8 mouse cellular contexts compared by ENCODE assay signal in genomic region chr17:25717691-25718090, GRCm38 (mm10). TPM values are rescaled to one million over a fixed set of nuclear protein-coding genes. Genes with fewer than 3 reads are reported as not detected.
A peak's percentile ranks its signal among the peaks of the same experiment; 100 is the strongest.
DNase-seq lines count a peak whose midpoint lies in the region; ATAC-seq and TF ChIP-seq lines count a peak whose summit lies in the region.

No protein-coding gene starts in this region.

- no peak for TF ChIP-seq EP300 in lung, postnatal 0 days (IDR thresholded peaks at IDR 0.05)
- TF ChIP-seq EP300 in stomach, postnatal 0 days (optimal IDR thresholded peaks at IDR 0.05): no peak

- H3K36me3 ChIP-seq in lung, postnatal 0 days (ENCODE audit: insufficient read depth, low read length): no peaks in the 10 kb centered on the region
- peaks cover 45% of the 10 kb centered on the region for H3K36me3 ChIP-seq in liver, embryonic 12.5 days
- peaks cover 4% of the 10 kb centered on the region; the same call in 1 of the 2 replicates for H3K36me3 ChIP-seq in stomach, postnatal 0 days (ENCODE audit: control insufficient read depth, insufficient read depth, low read length)

- no peak for ATAC-seq in lung, postnatal 0 days
- no peak for ATAC-seq in liver, embryonic 12.5 days
- no peak for ATAC-seq in stomach, postnatal 0 days (ENCODE audit: low FRiP score, low TSS enrichment)

- peak; percentile 7 for DNase-seq in embryo, embryonic 10.5 days (ENCODE audit: low spot score)
- no peak for DNase-seq in embryo, embryonic 10 days (ENCODE audit: low spot score)
- no peak for DNase-seq in lung, postnatal 0 days (ENCODE audit: low spot score)
- DNase-seq in lung, adult 2 months: no peak
- DNase-seq in stomach, postnatal 0 days (ENCODE audit: low spot score): no peak
- no peak for DNase-seq in cerebellum, postnatal 10 days
- DNase-seq in right cerebral cortex, adult 18-20 months: no peak

- no peaks in the 10 kb centered on the region for H3K4me1 ChIP-seq in lung, postnatal 0 days (ENCODE audit: insufficient read depth, low read depth, low read length)
- H3K4me1 ChIP-seq in lung, adult 2 months (ENCODE audit: control insufficient read depth, insufficient read depth, low read length): no peaks in the 10 kb centered on the region
- peaks cover 25% of the 10 kb centered on the region for H3K4me1 ChIP-seq in liver, embryonic 12.5 days
- no peaks in the 10 kb centered on the region for H3K4me1 ChIP-seq in stomach, postnatal 0 days (replicated peaks; ENCODE audit: control insufficient read depth, insufficient read depth)

- 8% methylated on average over 6 of the region's 6 CpGs for WGBS in lung, postnatal 0 days
- 12% methylated on average over 6 of the region's 6 CpGs for WGBS in lung, adult 2 months
- WGBS in liver, embryonic 12.5 days (ENCODE audit: insufficient replicate concordance): 14% methylated on average over 6 of the region's 6 CpGs
- WGBS in stomach, postnatal 0 days: 11% methylated on average over 6 of the region's 6 CpGs

- 0 out of 2 replicates have a peak, but pooled peaks cover 3% of the 10 kb centered on the region for H3K27me3 ChIP-seq in lung, postnatal 0 days (replicated peaks; ENCODE audit: insufficient read depth, low read length)
- peaks cover 51% of the 10 kb centered on the region for H3K27me3 ChIP-seq in liver, embryonic 12.5 days (replicated peaks)
- no peaks in the 10 kb centered on the region for H3K27me3 ChIP-seq in stomach, postnatal 0 days (ENCODE audit: control insufficient read depth, insufficient read depth, low read length)

- TF ChIP-seq CTCF in lung, postnatal 0 days (IDR thresholded peaks at IDR 0.05): no peak
- no peak for TF ChIP-seq CTCF in lung, adult 2 months (IDR thresholded peaks at IDR 0.05; ENCODE audit: insufficient read depth, low read length)
- TF ChIP-seq CTCF in stomach, postnatal 0 days (IDR thresholded peaks at IDR 0.05; ENCODE audit: low read depth): no peak

- no peaks in the 10 kb centered on the region for H3K9me3 ChIP-seq in lung, postnatal 0 days (ENCODE audit: low read length)
- no peaks in the 10 kb centered on the region for H3K9me3 ChIP-seq in liver, embryonic 12.5 days (replicated peaks)
- H3K9me3 ChIP-seq in stomach, postnatal 0 days (ENCODE audit: control insufficient read depth, low read length): no peaks in the 10 kb centered on the region

- no peak for TF ChIP-seq POLR2A in lung, adult 2 months (IDR thresholded peaks at IDR 0.05; ENCODE audit: borderline replicate concordance, extremely low read depth, low read depth, low read length)

- no peak overlapping the region for H3K9ac ChIP-seq in lung, postnatal 0 days (replicated peaks; ENCODE audit: low read depth)
- H3K9ac ChIP-seq in liver, embryonic 12.5 days: no peak overlapping the region
- H3K9ac ChIP-seq in stomach, postnatal 0 days (ENCODE audit: low read length): no peak overlapping the region; the same call in 1 of the 2 replicates

- H3K4me2 ChIP-seq in lung, postnatal 0 days (replicated peaks; ENCODE audit: low read depth, low read length): peak overlapping the region; percentile 64
- H3K4me2 ChIP-seq in liver, embryonic 12.5 days: peak overlapping the region; percentile 63
- peak overlapping the region; percentile 66 for H3K4me2 ChIP-seq in stomach, postnatal 0 days (replicated peaks; ENCODE audit: low read depth)

- H3K4me3 ChIP-seq in lung, postnatal 0 days (ENCODE audit: low read depth, low read length): peak overlapping the region; percentile 31; the same call in 1 of the 2 replicates
- no peak overlapping the region for H3K4me3 ChIP-seq in lung, adult 2 months (replicated peaks; ENCODE audit: extremely low read depth, low read depth, low read length)
- peak overlapping the region; percentile 37 for H3K4me3 ChIP-seq in liver, embryonic 12.5 days
- peak overlapping the region; percentile 34 for H3K4me3 ChIP-seq in stomach, postnatal 0 days (ENCODE audit: low read depth, low read length)

- no peak overlapping the region for H3K27ac ChIP-seq in lung, postnatal 0 days (ENCODE audit: low read length)
- no peak overlapping the region for H3K27ac ChIP-seq in liver, embryonic 12.5 days
- no peak overlapping the region for H3K27ac ChIP-seq in stomach, postnatal 0 days (replicated peaks)

RNA-seq across cellular contexts. Expression of gene Gng13, which starts 0.7 kb away (rescaled TPM):
- polyA plus RNA-seq in lung, postnatal 0 days (2015; fragmentation: Nextera tagmentation; extraction: Ambion mirVana): 3.8 and 4.4 TPM in 2 replicates
- 0.36 TPM in 1 of 2 replicates, not detected in the other for polyA plus RNA-seq in lung, adult 2 months (2012; rRNA removed)
- polyA plus RNA-seq in liver, embryonic 12.5 days (2016; fragmentation: Nextera tagmentation; extraction: Ambion mirVana): 1.2 and 1.4 TPM in 2 replicates
- 1.4 and 1.7 TPM in 2 replicates for polyA plus RNA-seq in stomach, postnatal 0 days (2015; fragmentation: Nextera tagmentation; extraction: Ambion mirVana)

RNA-seq across cellular contexts. Expression of gene Chtf18, which starts 9.5 kb away (rescaled TPM):
- 1.6 and 2.6 TPM in 2 replicates for polyA plus RNA-seq in lung, postnatal 0 days (2015; fragmentation: Nextera tagmentation; extraction: Ambion mirVana)
- 3.0 and 4.2 TPM in 2 replicates for polyA plus RNA-seq in lung, adult 2 months (2012; rRNA removed)
- polyA plus RNA-seq in liver, embryonic 12.5 days (2016; fragmentation: Nextera tagmentation; extraction: Ambion mirVana): 33.3 and 37.6 TPM in 2 replicates
- 4.2 and 5.4 TPM in 2 replicates for polyA plus RNA-seq in stomach, postnatal 0 days (2015; fragmentation: Nextera tagmentation; extraction: Ambion mirVana)

RNA-seq across cellular contexts. Expression of gene Rpusd1, which starts 9.8 kb away (rescaled TPM):
- 15.2 and 18.1 TPM in 2 replicates for polyA plus RNA-seq in lung, postnatal 0 days (2015; fragmentation: Nextera tagmentation; extraction: Ambion mirVana)
- 40.1 and 45.0 TPM in 2 replicates for polyA plus RNA-seq in lung, adult 2 months (2012; rRNA removed)
- polyA plus RNA-seq in liver, embryonic 12.5 days (2016; fragmentation: Nextera tagmentation; extraction: Ambion mirVana): 8.8 and 10.3 TPM in 2 replicates
- polyA plus RNA-seq in stomach, postnatal 0 days (2015; fragmentation: Nextera tagmentation; extraction: Ambion mirVana): 10.3 and 10.5 TPM in 2 replicates

RNA-seq across cellular contexts. Expression of gene Mslnl, which starts 18.2 kb away (rescaled TPM):
- polyA plus RNA-seq in lung, postnatal 0 days (2015; fragmentation: Nextera tagmentation; extraction: Ambion mirVana): 1.0 and 1.9 TPM in 2 replicates
- polyA plus RNA-seq in lung, adult 2 months (2012; rRNA removed): 0.23 and 0.25 TPM in 2 replicates
- not detected in 2 replicates for polyA plus RNA-seq in liver, embryonic 12.5 days (2016; fragmentation: Nextera tagmentation; extraction: Ambion mirVana)
- polyA plus RNA-seq in stomach, postnatal 0 days (2015; fragmentation: Nextera tagmentation; extraction: Ambion mirVana): 0.05 and 0.10 TPM in 2 replicates

RNA-seq across cellular contexts. Expression of gene Msln, which starts 36.5 kb away (rescaled TPM):
- 584 and 630 TPM in 2 replicates for polyA plus RNA-seq in lung, postnatal 0 days (2015; fragmentation: Nextera tagmentation; extraction: Ambion mirVana)
- polyA plus RNA-seq in lung, adult 2 months (2012; rRNA removed): 71.2 and 78.4 TPM in 2 replicates
- polyA plus RNA-seq in liver, embryonic 12.5 days (2016; fragmentation: Nextera tagmentation; extraction: Ambion mirVana): 0.26 and 0.30 TPM in 2 replicates
- polyA plus RNA-seq in stomach, postnatal 0 days (2015; fragmentation: Nextera tagmentation; extraction: Ambion mirVana): 54.8 and 70.6 TPM in 2 replicates
